Mouse (Mus musculus) left cerebral cortex, postnatal 4 days (tissue): Measurements from ENCODE around the gene Dusp12. TPM values are rescaled to one million over a fixed set of nuclear protein-coding genes. Genes with fewer than 3 reads are reported as not detected.

ENCODE experiments used
- DNase-seq: peaks from one replicate; pipeline ENCODE4 v3.0.0-alpha.2; 2022
- intact Hi-C: fragments of 180-260 bp; cut with DNase I; formaldehyde crosslinking; loops from one replicate; pipeline ENCODE4 v1.15.1; 2025
- total RNA-seq, 2 experiments: library from RNA; stranded (reverse); gene quantifications; 2 replicates each; pipeline ENCODE4 v1.2.3; 2021

The Dusp12 gene
- total RNA-seq, 2 experiments from 2014 or later, result 24.4 to 24.8 TPM

DNA sequence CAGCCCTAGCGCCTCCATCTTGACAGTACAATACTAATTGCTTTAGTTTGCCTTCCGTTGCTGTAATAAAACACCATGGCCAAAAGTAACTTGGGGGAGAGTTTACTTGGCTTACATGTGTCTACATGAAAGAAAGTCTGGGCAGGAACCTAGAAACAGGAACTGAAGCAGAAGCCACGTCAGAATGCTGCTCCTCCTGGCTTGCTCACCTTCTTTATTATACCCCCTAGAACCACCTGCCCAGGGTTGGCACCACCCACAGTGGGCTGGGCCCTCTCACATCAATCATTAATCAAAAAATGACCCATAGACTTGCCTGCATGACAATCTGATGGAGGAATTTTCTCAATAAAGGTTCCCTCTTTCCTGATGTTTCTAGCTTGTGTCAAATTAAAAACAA, 20.6 kb downstream of the Dusp12 start:
- intact Hi-C loops, result no loop called here
- no peak for DNase-seq

DNA sequence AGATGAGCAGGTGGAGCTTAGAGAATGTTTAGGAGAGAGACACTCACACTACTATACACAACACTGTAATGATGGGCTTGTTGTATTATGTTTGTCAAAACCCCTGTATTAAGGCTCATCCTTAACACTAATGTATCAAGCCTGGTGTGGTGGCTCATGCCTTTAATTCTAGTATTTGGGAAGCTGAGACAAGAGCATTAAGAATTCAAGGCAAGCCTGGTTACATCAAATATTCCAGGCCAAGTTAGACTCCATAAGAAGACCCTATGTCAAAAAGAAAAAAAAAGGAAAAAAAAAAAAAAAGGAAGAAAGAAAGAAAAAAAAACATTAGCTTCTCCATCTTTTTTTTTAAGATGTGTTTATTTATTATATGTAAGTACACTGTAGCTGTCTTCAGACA, 21.1 kb downstream of the Dusp12 start:
- no peak for DNase-seq
- intact Hi-C loops, result no loop called here

DNA sequence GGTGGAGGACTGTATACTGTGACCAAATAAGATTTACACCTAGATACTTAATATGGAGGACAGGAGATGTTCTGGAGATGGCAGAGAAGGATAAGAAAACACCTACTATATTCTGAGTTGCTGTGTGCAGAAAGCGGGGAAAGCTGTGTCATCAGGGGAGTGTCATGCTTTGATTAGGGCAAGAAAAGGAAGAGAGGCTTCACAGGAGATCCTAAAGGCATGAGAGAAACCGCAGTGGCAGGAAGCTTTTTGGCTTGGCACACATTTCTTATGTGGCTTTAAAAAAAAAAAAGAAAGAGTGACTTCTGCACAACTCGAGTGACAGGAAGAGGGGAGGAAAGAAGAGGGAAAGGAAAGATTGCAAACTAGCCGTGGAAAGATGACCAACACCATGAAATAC, 22.3 kb downstream of the Dusp12 start:
- no peak for DNase-seq
- intact Hi-C loops, result no loop called here

DNA sequence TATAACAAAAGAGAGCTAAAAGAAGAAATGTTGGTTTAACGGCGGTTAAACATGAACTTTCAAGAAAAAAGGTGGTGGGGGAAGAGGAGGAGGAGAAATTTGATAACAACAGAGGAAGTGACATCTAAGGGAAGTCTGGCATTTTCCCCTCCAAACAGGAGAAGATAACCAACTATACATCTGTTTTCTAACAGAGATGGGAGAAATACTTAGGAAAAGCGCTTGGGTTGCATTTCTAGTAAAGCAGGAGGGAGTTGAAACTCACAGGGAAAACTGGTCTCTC, 23.0 kb downstream of the Dusp12 start:
- intact Hi-C loops, result no loop called here
- no peak for DNase-seq

DNA sequence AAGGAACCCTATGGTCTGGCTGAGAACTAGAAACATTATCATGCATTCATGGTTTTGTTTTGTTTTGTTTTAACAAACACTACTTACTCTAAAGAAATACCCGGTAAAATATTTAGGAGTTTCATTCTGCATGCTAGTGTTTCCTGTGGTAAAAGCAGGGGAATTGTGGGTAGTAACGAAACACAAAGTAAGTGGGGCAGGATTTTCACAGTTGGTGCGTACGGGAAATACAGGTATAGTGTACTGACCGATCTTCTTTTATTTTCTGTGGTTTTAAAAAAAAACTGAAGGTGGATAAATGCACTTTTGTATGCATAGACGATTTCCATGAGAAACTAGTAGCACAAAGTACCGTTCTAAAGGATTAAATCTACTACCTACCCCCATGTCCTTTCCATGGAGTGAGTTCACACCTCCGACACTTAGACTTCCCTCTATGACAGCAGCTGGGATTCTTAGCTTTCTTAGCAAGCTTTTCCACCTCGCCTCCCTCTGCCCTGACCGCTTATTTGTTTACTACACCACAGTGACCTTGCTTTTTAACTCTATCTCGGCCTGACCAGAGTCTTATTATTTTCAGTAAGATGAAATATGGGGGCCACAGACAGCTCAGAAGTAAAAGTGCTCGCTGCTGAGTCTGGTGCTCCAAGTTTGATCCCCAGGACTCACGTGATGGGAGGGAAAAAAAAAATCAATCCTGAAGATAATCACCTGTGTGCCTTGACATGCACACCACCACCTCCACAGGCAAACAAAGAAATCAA, 23.5 kb downstream of the Dusp12 start:
- DNase-seq, result no peak
- intact Hi-C loops, result no loop called here

DNA sequence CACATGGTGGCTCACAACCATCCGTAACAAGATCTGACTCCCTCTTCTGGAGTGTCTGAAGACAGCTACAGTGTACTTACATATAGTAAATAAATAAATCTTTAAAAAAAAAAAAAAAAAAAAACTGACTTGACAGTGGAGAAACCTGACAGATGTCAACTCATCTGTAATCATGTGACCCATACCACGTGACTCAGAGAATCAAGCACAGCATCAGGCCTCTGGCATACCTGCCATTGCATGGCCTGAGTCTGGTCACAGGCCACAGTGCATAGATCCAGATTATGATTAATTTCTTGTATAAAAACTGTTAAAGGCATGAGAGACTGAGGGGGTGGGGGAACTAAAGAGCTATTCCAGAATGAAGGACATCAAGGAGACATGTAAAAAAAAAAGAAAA, 26.5 kb downstream of the Dusp12 start:
- intact Hi-C loops, result no loop called here

DNA sequence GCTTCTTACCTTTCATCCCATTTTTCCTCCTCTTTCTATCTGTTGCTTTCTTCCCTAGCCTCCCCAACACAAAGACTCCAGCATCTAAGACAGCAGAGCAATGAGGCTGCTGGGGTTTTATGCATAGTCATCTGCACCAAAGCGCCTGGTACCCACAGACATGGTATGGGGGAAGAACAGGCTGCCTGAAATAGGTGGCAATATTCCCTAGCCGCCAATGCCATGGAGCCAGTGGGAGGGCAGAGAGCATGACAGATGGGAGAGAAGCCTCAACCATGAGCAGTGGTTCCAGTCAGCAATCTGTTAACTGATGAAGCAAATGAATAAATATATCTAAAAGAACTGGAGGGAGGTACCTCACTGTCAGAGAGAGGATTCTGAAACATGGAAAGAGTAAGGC, 28.0 kb downstream of the Dusp12 start:
- DNase-seq, result no peak

More for the DNA sequence above, 26.5 kb downstream of the Dusp12 start:
- DNase-seq, result no peak

DNA sequence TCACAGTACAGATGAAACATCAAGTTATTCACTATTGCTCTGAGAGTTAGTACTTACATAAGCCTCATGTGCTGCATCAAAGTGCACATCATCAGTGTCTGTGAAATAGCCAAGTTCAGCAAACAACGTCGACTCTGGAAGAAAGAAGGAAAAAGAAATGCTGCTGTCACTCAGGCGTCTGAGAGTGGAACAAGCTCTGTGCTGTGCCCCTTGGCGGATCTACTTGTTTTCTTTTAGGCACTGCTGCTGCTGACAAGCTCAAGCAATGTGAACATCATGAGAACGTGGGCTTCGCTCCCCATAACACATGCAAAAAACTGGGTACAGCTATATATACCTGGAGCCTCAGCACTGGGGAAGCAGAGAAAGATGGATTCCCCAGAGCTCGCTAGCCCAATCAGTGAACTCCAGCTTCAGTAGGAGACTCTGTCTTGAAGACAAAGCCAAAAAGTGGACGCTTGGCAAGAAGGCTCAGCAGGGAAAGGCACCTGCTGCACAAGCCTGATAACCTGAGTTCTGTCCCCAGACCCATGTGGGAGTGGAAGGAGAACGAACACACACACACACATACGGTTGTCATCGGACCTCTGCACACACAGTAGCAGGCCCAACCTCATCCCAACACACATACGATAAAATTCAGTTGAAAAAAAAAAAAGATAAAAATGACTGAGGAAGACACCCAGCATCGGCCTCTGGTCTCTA, 30.1 kb downstream of the Dusp12 start:
- DNase-seq, result no peak
- intact Hi-C loops, result no loop called here

More for the DNA sequence above, 28.0 kb downstream of the Dusp12 start:
- intact Hi-C loops, result no loop called here

DNA sequence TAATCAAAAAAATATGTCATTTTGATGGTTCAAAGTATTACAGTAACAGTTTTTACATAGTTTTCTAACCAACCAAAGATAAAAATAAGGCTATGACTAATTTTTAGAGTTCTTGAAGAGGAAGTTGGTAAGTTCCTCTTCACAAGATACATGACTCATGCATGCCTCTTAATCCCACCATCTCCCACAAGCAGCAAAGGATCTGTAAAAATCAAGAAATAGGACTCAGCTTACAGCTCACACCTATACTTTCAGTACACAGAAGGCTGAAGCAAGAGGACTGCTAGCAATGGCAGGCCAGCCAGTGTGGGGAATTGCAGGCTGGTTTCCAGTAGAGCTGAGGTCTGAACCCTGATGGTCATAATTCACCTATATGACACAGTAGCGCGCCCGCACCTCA, 31.7 kb downstream of the Dusp12 start:
- intact Hi-C loops, result no loop called here

DNA sequence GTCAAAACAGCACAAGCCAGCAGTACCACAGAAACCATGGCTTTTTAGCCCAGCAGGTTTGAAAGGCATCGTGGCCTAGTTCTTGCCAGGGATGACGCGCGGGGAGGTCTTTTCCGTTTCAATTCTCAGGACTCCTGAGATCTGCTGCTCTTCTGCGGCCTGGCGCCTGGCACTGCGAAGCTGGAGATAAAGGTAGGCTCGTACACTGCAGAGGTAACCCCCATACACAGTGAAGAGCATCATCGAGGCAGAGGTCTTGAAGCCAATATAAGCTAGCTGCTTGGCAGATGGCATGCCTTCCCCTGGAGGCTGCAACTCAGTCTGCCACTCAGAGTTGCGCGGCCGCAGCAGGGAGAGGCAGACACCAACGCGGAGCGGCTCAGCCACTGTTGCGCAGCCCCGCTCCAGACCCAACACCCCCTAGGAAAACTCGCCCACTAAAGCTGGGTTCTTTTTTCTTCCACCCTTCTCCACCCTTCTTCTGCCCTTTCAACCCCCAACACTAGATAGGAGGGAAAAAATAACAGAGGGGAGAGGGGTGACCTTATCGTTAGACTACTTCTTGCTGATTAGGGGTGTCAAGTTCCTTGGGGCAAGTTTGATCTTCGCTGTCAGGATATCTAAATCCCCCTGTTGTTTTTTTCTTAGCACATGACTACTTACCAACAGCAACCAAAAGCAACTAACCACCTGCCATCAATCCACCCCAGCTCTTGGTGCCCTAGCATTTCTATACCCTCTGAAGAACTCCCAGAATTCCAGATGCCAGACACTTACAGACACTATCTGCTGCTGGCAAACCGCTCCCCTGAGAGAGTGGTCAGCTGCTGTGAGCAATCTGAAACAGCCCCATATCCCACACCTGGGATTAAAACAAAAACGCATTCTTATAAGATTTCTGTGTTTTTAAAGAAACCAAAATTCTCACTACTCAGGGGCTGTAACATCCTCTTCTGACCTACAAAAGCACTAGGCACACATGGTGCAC, 34.4 kb downstream of the Dusp12 start:
- intact Hi-C loops, result no loop called here
- DNase-seq, result no peak

More for the DNA sequence above, 31.7 kb downstream of the Dusp12 start:
- no peak for DNase-seq

DNA sequence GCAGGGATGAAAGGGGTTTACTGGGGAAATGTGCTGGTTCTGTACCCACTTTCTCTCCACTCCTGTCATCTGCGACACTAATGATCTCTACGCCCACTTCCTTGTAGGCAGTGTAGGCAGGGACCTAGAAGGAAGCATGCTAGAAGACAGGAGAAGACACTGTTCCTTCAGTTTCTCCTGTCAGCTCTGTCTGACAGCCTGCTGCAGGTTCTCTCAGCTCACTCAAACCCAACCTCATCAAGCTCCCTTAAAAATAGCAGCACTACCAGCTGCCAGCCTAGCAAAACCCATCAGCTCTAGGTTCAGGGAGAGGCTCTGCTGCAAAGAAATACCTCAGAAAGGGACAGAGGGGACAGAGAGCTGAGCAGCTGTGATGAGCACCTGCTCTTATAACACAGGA, 35.3 kb downstream of the Dusp12 start:
- intact Hi-C loops, result no loop called here
- no peak for DNase-seq

DNA sequence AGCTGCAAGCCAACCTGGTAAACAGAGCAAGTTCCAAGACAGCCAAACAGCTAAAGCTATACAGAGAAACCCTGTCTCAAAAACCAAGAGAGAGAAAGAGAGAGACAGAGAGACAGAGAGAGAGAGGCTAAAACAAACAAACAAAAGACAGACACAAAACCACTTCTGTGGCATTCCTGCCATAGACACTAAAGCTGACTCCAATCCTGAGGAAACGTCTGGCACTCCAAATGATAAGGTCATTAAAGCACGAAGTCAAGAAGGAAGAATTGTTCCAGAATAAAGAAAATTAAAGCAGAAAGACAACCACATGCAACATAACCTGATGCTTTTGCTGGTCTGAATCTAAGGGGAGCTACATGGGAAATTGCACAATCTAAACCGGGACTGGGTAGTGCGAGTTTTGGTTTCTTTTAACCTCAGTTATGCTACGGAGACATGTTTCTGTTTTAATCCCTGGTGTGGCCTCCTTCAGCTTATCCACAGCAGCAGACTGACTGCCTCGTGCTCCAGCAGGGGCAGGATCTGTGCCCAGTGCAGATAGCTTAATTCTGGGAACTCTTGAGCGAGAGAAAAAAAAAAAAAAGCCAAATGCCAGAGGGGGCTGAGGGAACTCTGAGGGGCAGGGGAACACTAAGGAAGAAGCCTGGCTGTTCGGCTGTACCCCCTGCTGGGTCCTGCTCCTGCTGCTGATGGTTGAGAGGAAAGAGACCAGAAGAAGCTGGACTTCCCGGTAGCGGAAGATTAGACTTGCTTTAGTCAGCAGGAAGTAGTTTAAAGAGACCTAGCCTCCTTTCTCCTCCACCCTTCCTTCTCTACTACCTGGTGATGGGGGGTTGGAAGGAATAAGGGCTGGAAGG, 39.7 kb downstream of the Dusp12 start:
- intact Hi-C loops, result no loop called here

DNA sequence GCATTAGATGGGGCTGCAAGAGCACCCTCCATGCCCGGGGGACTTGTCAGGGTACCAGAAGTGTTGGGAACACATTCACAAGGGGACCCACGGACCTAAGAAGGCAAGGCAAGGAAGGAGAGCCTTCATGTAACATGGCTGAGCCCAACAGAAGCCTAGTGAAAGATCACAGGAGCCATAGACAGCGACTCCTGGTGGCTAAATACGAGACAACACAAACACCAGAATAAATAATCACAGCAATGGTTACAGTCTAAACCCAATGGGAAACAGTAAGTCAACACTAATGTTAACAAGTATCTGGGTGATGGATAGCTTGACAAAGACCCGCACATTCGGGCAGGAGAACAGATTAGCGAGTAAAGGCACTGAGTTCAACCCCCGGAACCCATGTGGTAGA, 41.0 kb downstream of the Dusp12 start:
- intact Hi-C loops, result loop anchor here (5.0 kb wide), 1 partner anchor 552 kb away; no protein-coding TSS in a partner anchor
- peak; percentile 6 for DNase-seq

More for the DNA sequence above, 39.7 kb downstream of the Dusp12 start:
- DNase-seq, result peak; percentile 7

DNA sequence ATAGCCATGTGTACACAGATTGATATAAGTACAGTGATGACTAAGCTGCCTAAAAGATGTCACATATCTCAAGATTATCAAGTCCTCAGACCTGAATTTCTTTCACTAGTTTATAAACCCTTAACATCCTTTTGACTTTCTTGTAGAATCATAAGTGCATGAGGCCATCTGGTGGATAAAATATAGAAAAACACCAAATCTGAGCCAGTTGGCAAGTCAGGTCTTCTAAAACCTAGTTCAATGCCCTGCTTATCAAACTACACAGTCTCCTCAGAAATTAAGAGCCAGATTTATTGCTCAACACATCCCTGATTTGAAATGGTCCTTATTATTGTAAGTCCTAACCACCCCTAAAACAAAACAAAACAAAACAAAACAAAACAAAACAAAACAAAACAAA, 45.7 kb downstream of the Dusp12 start:
- DNase-seq, result no peak
- intact Hi-C loops, result loop anchor here (2.0 to 5.0 kb wide), 2 partner anchors 207 to 547 kb away; no protein-coding TSS in a partner anchor

DNA sequence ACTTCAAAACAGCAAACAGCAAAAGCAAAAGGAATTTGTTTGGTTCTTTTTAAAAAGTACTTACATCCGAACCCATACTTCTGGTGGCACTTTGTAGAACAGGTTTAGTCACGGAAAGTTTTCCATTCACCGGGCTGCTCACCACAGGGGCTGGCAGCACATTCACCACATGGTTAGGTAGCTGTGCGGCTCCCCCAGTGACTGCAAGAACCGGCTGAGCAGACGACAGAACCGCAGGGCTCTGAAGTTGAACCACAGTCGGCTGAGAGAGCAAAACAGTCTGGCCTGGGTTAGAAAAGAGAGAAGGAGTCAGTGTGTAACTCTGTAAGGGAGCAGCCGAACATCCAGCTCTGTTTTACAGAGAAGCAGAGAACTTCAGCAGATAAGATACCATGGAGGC, 50.6 kb downstream of the Dusp12 start:
- intact Hi-C loops, result no loop called here
- DNase-seq, result peak; percentile 33

DNA sequence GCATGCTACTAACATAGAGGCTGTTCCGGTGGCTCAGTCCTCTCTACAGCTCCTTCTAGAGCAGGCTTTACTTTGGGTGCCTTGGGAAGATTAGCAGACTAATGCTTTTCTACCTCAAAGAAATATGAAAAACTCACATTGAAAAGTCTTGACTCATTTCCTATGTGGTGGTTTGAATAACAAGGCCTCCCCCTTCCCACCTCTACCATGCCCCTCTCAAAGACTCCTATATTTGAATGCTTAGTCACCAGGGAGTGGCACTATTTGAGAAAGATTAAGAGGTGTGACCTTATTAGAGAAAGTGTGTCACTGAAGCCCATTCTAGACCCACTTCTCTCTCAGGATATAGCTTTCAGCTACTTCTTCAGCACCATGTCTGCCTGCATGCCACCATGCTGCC, 55.6 kb downstream of the Dusp12 start:
- intact Hi-C loops, result no loop called here
- no peak for DNase-seq

DNA sequence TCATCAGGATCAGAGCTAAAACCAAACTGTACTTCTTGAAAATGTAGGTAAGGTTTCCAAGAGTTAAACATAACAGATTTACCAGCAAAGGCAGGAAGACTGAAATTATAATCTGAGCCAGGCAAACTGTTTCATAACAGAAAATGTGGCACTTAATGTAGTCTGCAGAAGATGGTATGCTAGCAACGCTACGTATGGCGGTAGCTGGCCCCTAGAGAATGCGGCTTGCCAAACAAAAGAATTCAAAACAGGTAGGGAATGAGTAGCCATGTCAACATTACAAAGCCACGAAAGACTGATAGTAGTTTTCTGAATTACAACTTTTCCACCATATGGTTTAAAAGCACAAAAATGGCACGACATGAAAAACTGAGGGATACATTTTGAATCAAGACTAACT, 56.0 kb downstream of the Dusp12 start:
- intact Hi-C loops, result no loop called here
- DNase-seq, result no peak
